Mouse (Mus musculus): ENCODE data around the gene Rora.

- no peak for TF ChIP-seq CTCF (IDR thresholded peaks at IDR 0.05; ENCODE audit: low read depth, low read length)
- TF ChIP-seq POLR2A (IDR thresholded peaks at IDR 0.05; ENCODE audit: extremely low read depth, insufficient read depth, low read length): no peak
Measured at GRCm38 (mm10) chr9:69045908-69046307, 392.3 kb downstream of the Rora start.
